Mouse (Mus musculus) layer of hippocampus, adult 18-20 months (tissue): ENCODE data around the gene Pcbd1. TPM values are rescaled to one million over a fixed set of nuclear protein-coding genes. Genes with fewer than 3 reads are reported as not detected.
"Not testable (repeated sequence)": the region's sequence is repeated elsewhere in the genome, so short reads cannot be mapped to it uniquely, and the experiment has no call there.

Source experiments
- DNase-seq, 2 experiments: peaks; one replicate each; pipeline ENCODE4 v3.0.0; 2022; ENCODE audit warnings: low spot score in 2 of 2
- microRNA-seq, 2 experiments: library from miRNA; unstranded; fragments of <30 nt; microRNA quantifications; one replicate each; pipeline ENCODE4 v1.2.0; 2021
- total RNA-seq, 2 experiments: library from RNA; stranded (reverse); gene quantifications; 2 replicates each; pipeline ENCODE4 v1.2.3; 2021

The Pcbd1 gene
- total RNA-seq, 2 experiments from 2014 or later = 13.0 to 13.5 TPM

GRCm38 (mm10) chr10:61091866-61092265, 2.7 kb downstream of the Pcbd1 start:
- DNase-seq = no peak

GRCm38 (mm10) chr10:61103564-61104114, 14.5 kb downstream of the Pcbd1 start:
- no peak for DNase-seq

- DNase-seq = no peak
Measured at GRCm38 (mm10) chr10:61114246-61114720, 25.2 kb downstream of the Pcbd1 start.

GRCm38 (mm10) chr10:61121732-61122131, 32.6 kb downstream of the Pcbd1 start:
- DNase-seq = not testable (repeated sequence)

GRCm38 (mm10) chr10:61123276-61123913, 34.3 kb downstream of the Pcbd1 start:
- DNase-seq = no peak

- no peak for DNase-seq
Measured at GRCm38 (mm10) chr10:61124462-61124861, 35.3 kb downstream of the Pcbd1 start.

GRCm38 (mm10) chr10:61128701-61129365, 39.7 kb downstream of the Pcbd1 start:
- DNase-seq = no peak

- no peak for DNase-seq
Measured at GRCm38 (mm10) chr10:61130959-61131358, 41.8 kb downstream of the Pcbd1 start.

- DNase-seq = no peak
Measured at GRCm38 (mm10) chr10:61134041-61134440, 44.9 kb downstream of the Pcbd1 start.

GRCm38 (mm10) chr10:61135226-61135839, 46.2 kb downstream of the Pcbd1 start:
- DNase-seq = no peak

GRCm38 (mm10) chr10:61137567-61137966, 48.4 kb downstream of the Pcbd1 start:
- DNase-seq = no peak

GRCm38 (mm10) chr10:61143343-61143742, 54.2 kb downstream of the Pcbd1 start:
- no peak for DNase-seq

Small RNA genes within 50 kb of the gene (microRNA-seq; reads per million reads assigned to microRNA genes)
- gene Gm44308 = 0 reads per million in 2 experiments

Other genes with a start within 250 kb of the Pcbd1 start
- gene Sgpl1, start 58.4 kb downstream of the Pcbd1 start, total RNA-seq = 10 to 100 TPM; 20.4 to 22.8 TPM
- 10 to 100 TPM in 1 of 2 experiments, 1 to 10 TPM in 1; 8.2 to 12.3 TPM for gene Tbata, start 82.6 kb downstream of the Pcbd1 start, total RNA-seq
- 1 to 10 TPM; 1.2 to 1.4 TPM for gene Adamts14, start 184.1 kb downstream of the Pcbd1 start, total RNA-seq
- gene Prf1, start 208.5 kb downstream of the Pcbd1 start, total RNA-seq = not detected